Mouse (Mus musculus): ENCODE results near the gene Tmem30b.

GRCm38 (mm10) chr12:73507105-73507504 lies 39.1 kb downstream of the Tmem30b start:
- TF ChIP-seq MAFK (IDR thresholded peaks at IDR 0.05; ENCODE audit: insufficient read depth, low read depth, low read length) (no peak), ZNF384 (IDR thresholded peaks at IDR 0.05; ENCODE audit: low read depth, low read length) (no peak), HCFC1 (IDR thresholded peaks at IDR 0.05; ENCODE audit: borderline replicate concordance, insufficient read depth, low read length) (no peak), CHD2 (IDR thresholded peaks at IDR 0.05; ENCODE audit: low read depth, low read length) (no peak), ZC3H11A (IDR thresholded peaks at IDR 0.05; ENCODE audit: borderline replicate concordance, low read depth, low read length) (no peak)
